Mouse (Mus musculus): ENCODE data around the gene Zswim8.

The Zswim8 gene

DNA sequence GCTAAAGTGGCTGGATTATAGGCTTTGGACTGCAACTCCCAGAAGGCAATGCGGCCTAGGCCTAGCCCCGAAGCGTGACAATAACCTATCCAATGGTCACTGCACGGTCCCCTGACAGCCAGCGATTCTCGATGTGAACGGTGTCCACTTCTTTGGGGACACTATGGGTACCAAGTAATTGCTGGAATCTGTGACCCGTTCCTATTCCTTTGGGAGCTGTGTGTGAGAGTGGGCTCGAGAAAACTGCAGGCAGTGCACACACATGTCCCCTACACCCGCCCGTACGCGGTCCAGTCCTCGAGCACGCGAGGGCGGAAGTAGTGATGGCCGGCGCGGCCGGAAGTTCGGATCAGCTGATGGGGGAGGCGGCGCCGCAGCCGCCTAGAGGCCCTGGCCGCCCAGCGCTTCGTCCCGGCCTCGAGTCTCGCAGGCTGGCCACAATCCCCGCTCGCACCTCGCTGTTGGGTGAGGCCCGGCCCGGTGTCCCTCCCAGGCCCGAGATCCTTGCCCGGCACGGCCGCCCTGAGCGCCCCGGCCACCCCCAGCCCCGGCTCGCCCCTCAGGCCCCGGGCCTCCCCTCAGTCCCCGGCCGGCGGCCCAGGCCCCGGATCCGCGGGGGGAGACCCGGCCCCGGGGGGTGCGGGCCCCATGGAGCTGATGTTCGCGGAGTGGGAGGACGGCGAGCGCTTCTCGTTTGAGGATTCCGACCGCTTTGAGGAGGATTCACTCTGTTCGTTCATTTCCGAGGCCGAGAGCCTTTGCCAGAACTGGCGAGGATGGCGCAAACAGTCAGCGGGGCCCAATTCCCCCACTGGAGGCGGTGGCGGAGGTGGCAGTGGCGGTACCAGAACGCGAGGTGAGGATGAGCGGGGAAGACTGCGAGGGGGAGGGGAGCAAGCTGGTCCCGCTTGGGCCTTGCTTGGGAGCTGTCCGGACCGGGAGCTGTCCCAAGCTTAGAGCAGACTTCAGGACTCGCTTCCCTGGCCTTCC is at the start of gene Zswim8:
Gene Zswim8 (plus strand): TSS at position 352 of the 990 bp plus-strand sequence.
- DNase-seq (ENCODE audit: extremely low spot score, low spot score), result peak; percentile 94

DNA sequence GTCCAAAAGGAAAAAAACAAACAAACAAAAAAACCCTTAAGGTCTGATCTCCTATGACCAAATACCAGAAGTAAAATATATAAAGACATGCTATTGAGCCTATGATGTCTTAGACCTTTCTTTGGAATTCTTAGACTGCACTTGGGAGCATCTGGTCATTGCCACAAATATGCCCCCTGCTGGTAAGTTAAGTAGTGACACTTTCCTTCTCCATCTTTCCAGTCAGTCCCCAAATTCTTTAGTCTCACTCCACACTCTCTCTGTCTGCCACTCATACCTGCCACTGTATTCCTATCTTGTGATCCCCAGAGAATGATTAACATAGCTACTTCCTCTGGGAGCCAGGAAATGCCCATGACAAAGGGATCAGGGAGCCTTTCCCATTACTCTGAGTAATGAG is 49.0 kb upstream of the Zswim8 start:
- peak; percentile 34 for DNase-seq (ENCODE audit: extremely low spot score, low spot score)

DNA sequence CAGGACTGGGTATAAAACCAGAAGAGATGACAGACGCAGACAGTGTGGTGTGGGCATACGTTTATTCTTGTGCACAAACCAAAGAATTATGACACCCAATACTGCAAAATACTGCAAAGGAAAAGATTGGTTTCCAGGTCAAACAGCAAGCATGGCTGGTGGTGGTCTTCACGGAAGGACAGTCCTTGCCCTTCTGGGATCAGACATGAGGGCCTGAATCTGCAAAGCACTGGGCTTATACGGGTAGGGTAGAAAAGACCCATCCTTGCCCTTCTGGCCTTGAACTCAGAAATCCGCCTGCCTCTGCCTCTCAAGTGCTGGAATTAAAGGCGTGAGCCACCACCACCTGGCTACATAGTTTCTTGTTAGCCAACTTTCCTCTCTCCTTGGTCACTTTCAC is 48.5 kb upstream of the Zswim8 start:
- DNase-seq (ENCODE audit: extremely low spot score, low spot score), result no peak

DNA sequence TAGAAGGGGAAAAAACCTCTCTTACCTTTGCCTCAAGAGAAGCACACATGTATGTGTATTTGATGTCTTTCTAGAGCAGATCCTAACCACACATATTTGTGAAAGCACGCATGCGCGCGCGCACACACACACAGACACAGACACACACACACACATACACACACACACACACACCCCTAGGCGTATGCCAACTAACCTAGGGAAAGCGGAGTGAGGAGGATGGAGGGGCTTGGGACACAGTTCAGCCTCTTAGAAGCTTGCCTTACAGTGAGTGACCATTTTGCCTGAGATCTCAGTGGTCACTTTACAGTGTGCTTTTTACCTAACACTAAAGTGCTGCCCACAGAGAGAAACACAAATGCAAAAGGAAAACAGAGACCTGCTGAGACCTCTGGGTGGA is 47.7 kb upstream of the Zswim8 start:
- DNase-seq (ENCODE audit: extremely low spot score, low spot score), result no peak

DNA sequence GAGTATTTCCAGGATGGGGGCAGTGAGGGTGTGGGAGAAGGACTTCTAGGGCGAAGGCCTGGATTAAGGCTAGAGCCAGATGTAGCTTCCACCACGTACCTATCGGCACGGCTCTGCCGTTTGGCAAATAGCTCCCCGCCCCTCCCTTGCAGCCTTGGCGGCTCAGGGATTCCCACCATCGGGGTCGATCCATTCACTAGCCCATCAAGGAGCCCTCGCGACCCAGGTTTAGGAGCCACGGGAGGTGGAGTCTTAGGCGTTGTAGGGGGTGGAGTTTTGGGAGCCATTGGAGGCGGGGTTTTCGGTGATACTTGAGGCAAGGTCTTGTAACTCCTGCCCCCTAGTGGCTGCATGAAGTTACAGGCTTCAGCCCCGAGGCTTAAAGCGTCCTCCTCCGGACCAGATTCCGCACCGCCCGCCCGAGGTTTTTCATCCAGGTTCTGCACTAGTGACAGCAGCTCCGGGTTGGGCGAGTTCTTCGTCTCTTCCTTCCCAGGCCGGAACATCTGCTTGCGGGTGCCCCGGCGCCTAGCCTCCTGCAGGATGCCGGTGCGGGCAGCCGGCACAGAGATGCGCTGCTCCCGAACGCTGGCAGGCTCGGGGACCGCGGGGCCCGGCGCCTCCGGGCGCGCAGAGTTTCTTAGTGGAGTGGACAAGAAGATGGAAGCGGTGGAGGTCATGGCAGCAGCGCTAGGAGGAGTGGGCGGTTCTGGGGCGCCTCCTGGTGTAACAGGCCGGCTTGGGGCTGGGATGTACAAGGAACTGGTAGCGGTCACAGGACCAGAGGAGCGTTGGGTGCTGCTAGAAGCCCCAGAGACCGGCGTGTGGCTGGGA is 46.3 kb upstream of the Zswim8 start:
- DNase-seq (ENCODE audit: extremely low spot score, low spot score), result peak; percentile 91

DNA sequence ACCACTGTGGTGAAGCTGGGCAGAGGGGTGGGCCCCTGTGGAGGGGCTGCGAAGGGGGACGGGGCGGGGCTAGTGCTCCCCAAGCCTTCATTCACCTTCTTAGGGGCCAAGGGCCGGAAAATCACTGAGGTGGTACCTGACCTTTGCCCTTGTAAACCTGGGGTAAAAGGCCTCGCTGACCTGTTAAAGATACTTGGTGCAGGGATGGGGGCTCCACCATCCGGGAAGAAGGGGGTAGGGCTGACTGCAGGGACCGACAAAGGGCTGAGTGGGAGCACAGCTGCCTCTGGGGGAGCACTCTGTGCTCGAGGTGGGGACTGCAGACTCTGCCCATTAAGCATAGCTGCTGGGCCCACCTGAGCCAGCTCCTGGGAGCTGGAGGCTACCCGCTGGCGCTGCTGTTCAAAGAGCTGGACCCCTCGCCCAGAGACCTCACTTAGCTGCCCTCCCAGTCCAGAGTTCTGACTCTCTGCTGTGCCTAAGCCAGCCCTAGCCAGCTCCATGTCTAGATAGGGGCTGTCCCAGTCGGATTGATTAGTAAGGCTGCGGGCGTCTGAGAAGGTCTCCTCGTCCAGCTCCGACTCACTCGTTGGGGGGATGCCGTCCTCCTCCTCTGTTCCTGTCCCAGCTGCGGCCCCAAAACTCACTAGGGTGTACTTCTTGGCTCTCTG is 45.6 kb upstream of the Zswim8 start:
- no peak for DNase-seq (ENCODE audit: extremely low spot score, low spot score)

DNA sequence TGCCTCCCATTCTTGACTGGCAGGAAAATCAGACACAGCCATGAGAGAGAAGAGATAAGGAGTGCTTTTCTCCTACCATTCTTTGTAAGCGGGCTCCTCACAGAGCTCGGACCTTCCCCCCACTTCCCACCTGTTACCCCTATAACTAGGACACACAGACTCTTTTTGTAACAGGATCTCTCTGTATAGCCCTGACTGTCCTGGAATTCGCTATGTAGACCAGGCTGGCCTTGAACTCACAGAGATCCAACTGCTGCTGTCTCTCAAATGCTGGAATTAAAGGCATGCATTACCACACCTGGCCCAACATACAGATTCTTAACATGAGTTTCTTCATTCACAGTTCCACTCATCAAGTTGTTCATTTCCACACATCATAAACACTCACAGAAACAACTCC is 44.6 kb upstream of the Zswim8 start:
- no peak for DNase-seq (ENCODE audit: extremely low spot score, low spot score)

DNA sequence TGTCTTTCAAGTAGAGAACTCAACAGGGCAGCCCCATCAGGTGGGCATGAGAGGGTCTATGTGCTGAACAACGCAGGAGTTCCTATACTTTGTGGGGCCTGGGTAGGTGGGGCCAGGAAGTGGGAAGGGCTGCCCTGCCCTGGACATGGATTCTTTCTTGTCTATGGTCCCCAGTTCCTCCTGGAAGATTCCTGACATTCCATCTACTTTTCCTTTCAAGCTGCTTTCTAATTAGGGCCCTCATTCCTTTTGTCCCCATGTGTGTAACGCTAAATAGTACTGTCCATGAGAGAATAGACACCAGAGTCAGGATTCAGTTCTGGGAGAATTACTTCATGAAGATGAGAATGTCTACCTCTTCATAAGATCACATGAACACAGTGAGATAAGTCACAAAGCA is 43.8 kb upstream of the Zswim8 start:
- no peak for DNase-seq (ENCODE audit: extremely low spot score, low spot score)

DNA sequence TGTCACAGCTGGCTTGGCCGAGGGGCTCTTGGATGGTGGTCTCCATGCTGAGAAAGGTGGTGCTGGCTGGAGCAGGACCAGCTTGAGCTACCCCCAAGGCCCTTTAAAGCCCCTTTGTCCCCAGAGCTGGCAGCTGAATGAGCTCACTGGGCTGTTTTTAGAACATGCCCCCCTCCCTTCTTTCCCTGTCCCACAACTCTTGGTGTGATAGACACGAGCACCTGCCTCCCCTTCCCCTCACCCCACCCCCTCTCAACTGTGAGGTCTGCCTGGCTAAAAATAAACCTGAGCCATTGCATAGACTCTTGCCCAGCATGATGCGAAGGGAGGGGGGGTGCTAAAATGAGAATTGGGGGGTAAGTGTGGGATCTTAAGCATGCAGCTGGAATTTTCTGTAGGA is 42.9 kb upstream of the Zswim8 start:
- DNase-seq (ENCODE audit: extremely low spot score, low spot score), result no peak

DNA sequence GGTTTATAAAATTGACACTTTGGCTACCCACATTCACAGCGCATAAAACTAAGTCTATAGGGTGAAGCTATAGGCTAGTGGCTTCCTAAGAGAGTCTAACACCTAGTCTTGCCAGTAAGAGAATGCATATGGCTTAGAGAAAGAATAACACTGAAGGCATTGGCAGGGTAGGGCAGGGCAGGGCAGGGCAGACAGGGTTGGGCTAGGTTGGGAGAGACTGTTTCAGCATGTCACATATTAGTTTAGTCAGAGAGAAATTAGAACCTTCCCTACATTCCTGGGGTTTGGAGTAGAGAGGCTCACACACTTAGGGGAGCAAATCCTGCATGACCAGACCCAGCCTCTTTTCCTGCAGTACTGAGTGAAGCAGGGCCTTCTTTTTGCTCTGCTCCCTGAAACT is 39.9 kb upstream of the Zswim8 start:
- DNase-seq (ENCODE audit: extremely low spot score, low spot score), result no peak

DNA sequence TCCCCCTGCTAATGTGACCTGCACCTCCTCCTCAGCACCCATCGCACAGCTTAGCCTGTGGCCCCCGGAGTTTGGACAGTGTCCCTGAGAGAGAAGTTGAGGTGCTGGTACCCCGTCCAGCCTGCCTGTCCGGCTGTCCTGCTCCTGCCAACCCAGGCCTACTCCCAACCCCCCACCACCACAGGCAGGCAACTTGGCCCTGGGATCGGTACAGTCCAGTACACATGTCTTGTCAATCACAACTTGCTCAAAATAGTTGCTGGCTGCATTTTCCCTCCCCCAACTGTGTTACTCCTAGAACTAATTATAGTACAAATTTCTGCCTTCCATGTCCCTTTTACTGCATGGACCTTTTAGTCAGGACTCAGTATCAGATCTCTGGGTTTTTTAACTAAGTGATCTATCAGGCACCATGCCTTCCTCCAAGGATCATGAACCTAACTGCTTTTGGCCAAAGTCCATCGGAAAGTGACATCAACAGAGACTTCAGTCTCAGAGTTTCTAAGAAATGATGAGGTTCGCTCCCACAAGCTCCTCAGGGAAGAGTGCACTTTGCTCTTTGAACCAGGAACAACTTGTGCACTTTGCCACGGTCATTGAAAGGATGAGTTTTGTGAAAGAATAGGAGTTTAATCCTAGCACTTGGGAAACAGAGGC is 39.1 kb upstream of the Zswim8 start, which contains the start of gene Synpo2l:
Gene Synpo2l (minus strand): TSS at position 201 of the 657 bp plus-strand sequence.
- no peak for DNase-seq (ENCODE audit: extremely low spot score, low spot score)

DNA sequence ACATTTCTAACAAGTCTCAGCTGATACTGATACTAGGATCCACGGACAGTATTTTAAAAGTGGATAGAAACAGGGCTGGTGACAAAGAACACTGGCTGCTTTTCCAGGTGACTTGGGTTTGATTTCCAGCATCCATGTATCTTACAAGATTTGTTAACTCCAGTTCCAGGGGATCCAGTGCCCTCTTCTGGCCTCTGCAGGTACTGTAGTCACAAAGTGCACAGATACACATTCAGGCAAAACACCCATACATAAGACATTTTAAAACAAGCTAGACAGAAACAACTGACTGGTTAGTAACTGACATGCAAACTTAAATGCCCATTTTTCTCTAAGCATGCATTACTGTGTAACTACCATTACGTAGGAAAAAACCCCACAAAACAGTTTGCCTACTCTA is 34.4 kb upstream of the Zswim8 start:
- DNase-seq (ENCODE audit: extremely low spot score, low spot score), result no peak

DNA sequence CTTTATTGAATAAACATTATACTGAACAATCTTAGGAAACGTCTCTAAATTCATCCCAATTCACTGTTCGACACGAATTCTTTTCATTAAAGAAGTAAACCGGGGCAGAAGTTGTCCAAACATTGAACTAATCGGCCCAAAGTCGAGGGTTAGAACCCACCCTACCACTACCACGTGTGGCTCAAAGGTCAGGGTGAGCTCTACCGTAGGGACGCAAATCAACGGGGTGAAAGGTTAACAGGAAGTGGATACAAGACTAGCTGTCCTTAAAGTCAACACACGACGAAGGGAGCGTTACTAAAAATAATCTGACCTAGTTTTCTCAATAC is 33.7 kb upstream of the Zswim8 start:
- peak; percentile 42 for DNase-seq (ENCODE audit: extremely low spot score, low spot score)

DNA sequence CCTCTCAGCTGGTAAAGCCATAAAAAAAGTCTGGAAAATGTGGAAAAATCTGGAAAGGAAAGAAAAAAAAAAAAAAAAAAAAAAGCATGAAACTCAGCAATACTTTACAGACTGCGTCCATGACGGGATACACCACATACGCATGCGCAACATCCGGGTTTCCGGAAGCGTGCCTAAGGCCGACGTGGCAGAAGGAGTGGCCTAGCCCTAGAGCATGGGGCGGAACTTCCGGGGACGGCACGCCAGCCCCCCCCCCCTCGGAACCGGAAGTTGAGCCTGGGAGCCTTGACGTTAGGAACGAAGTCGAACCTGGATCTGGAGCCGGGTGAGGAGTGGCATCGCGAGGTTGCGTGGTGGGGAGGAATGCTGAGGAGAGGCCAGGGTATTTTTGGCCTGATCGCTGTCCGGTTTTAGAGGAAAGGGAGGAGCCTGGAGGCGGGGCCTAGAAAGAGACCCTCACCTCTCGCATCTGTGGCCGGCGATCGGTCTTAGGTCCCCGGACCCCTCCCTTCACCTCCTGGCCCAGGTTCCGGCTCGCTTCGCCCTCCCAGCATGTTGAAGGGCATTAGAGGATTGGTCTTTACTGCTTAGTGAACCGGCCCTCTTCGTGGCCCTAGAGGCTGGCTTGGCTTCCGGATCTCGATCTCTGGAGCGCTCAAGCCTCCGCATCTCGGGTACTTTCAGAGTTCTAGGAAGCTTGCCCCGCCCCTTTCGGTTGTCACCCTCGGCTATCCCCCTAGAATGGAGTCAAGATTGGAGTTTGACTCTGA is 33.1 kb upstream of the Zswim8 start, which contains the start of gene Sec24c:
Gene Sec24c (plus strand): TSS at position 245 of the 770 bp plus-strand sequence.
- DNase-seq (ENCODE audit: extremely low spot score, low spot score), result peak; percentile 100

DNA sequence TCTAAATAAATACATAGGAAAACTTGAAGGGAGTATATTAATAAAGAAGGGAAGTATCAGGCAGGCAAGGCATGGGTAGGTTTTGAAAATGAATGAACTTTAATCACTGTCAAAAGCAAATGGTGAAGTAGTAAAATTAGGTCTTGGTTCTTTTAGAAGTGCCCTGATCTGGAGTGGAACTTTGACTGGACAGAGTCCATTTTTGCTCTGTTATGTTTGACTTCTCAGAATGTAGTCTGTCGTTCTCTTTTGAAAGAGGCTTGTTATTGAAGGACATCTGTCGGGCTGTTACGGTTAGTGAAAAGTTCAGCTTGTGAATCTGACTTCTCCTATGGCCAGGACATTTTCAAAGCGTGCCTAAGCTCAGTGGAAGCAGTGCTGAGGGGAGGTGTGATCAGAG is 29.4 kb upstream of the Zswim8 start:
- no peak for DNase-seq (ENCODE audit: extremely low spot score, low spot score)

DNA sequence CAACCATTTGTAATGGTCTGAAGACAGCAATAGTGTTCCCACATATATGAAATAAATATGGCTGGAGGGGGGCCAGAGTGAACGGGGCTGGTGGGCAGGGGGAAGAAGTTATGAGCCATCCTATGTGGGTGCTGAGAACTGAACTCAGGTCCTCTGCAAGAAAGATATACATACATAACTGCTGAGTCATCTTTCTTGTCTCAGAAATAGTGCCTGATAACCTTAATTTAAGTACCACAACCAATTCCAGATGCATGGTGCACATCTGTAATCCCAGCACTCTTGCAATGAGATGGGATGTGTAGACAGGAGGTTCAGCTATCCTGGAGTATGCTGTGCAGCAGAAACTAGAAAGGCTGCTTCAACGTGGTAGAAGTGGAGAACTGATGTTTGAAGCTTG is 25.6 kb upstream of the Zswim8 start:
- no peak for DNase-seq (ENCODE audit: extremely low spot score, low spot score)

DNA sequence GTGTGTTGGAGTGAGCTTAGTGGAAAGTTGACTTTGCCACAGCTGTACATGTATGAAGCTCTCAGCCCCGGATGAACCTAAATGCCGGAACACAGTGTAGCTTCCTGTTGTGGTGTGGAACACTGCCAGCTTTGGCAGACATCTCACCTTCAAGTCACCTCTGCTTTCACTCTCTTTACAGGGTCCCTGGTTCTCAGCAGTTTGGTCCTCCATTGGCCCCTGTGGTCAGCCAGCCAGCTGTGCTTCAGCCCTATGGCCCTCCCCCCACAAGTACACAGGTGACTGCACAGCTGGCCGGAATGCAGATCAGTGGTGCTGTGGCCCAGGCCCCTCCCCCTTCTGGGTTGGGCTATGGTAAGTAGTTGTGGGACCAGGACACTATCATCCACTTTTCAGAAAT is 24.9 kb upstream of the Zswim8 start:
- no peak for DNase-seq (ENCODE audit: extremely low spot score, low spot score)

DNA sequence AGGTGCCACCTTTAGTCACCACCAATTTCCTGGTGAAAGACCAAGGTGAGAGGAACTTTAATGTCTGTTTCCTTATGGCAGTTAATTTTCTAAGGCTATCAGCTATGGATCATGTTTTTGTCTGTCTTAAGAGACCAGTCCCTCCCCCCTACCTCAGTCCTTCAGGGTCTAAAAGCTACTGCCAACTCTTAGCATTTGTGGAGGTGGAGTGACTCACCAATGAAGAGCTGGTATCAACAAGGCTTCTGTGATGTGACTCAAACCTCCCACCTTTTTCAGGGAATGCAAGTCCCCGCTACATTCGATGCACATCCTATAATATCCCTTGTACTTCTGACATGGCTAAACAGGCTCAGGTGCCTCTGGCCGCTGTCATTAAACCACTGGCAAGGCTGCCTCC is 20.8 kb upstream of the Zswim8 start:
- no peak for DNase-seq (ENCODE audit: extremely low spot score, low spot score)

DNA sequence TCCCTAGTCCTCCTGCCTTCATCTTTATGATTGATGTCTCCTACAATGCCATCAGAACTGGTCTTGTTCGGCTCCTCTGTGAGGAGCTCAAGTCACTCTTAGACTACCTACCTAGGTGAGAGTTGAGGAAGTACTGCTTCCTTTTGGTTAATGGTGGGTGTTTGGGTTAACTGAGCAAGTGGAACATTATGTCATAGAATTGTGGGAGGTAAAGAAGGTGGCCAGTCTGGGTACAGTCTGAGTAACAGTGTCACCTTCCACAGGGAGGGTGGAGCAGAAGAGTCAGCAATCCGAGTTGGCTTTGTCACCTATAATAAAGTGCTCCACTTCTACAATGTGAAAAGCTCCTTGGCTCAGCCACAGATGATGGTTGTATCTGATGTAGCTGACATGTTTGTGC is 18.3 kb upstream of the Zswim8 start:
- no peak for DNase-seq (ENCODE audit: extremely low spot score, low spot score)

DNA sequence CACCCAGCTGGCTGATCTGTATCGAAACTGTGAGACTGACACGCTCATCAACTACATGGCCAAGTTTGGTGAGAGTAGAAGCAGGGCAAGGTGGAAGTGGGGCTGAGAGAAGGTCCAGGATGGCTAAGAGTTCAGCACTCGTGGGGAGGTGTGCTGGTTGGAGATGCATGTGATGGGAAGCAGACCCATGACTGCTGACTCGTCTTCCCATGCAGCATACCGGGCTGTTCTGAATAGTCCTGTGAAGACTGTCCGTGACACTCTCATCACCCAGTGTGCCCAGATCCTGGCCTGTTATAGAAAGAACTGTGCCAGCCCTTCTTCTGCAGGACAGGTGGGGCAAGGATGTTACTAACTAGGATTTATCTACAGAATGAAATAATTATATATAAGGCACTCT is 15.6 kb upstream of the Zswim8 start:
- DNase-seq (ENCODE audit: extremely low spot score, low spot score), result no peak

Data from neural tube, embryonic 10.5 days (tissue).